Mouse (Mus musculus) c-Kit-positive CD71-positive TER-119-positive erythroid progenitor cells, embryonic 14.5 days (primary cell): ENCODE measurements around the gene Slc12a1.

Experiments
- DNase-seq: peaks from one replicate; pipeline ENCODE4 v3.0.0-alpha.2; 2013; ENCODE audit warnings: low spot score

The Slc12a1 gene

GRCm38 (mm10) chr2:125208894-125209596, 56.7 kb downstream of the Slc12a1 start:
- DNase-seq, result no peak

GRCm38 (mm10) chr2:125211831-125212510, 59.7 kb downstream of the Slc12a1 start:
- DNase-seq, result no peak

DNA sequence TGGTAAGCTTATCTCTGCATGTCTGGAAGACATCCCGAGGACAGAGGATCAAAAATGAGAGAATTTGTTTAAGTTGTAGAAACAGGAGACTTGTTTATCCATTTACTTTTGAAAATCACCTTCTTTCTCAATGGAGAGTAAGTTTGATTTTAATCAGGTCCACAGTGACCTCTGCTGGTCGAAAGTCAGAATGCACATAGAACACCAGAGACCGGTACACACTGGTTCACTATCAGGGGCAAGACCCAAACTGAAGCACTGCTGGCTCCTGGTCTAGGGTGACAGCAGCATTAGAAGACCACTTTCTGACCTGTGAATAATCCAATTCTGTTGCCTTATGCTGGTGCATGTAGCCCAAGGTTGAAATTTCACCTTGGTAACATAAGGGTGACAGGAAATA, 62.3 kb downstream of the Slc12a1 start:
- peak; percentile 70 for DNase-seq

DNA sequence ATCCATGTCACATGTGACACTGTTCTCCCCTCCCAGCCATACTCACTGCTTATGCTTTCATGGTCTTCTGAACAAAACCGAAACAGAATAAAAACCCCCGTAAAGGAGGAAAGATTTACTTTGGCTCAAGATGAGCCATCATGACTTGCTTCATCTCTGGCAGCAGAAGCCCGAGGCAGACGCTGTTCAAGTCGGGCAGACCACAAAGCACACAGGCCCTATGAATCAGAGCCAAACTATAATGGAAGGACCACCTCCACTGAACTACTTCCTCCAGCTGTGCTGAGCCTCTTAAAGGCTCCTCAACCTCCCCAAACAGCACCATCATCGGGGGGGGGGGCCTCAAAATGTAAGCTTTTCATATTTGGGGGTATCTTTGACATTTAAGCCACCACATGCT, 65.0 kb downstream of the Slc12a1 start:
- no peak for DNase-seq

DNA sequence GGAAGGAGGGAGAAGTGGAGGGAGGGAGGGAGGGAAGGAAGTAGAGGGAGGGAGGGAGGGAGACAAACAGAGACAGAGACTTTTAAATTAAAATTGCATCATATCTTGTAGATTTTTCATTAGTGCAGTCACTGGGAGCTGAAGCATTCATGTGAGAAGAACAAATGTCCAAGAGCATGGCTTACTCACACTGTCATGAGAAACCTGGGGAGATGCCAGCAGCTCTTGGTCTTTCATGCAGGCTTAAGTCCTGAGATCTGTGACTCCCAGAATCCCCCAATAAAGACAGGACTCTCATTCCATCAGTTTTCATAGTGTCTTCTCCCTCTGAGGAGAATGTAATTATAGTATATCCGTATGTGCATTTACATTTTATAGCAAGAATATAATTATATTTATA, 66.3 kb downstream of the Slc12a1 start:
- DNase-seq, result no peak

- DNase-seq, result no peak
Measured at GRCm38 (mm10) chr2:125219268-125219667, 67.0 kb downstream of the Slc12a1 start.

DNA sequence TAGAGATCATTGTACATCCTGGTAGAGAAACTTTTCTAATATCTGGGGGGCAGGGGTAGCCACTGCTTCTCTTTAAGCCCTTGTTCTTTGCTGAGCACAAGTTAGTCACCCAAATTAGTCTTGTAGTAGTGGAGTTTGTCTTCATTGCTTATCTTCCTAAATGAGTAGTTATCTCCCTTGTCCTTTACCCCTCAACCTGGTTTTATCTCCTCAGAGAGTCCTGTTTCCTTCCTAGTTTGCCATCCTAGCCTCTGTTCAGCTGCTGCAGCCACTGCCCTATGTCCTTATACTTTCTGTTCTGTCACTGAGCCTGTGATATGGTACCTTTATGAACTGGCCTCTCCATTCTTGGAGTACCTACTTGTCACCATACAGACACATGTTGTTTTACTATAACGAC, 69.4 kb downstream of the Slc12a1 start:
- DNase-seq, result no peak

- no peak for DNase-seq
Measured at GRCm38 (mm10) chr2:125228472-125229409, 76.4 kb downstream of the Slc12a1 start.

DNA sequence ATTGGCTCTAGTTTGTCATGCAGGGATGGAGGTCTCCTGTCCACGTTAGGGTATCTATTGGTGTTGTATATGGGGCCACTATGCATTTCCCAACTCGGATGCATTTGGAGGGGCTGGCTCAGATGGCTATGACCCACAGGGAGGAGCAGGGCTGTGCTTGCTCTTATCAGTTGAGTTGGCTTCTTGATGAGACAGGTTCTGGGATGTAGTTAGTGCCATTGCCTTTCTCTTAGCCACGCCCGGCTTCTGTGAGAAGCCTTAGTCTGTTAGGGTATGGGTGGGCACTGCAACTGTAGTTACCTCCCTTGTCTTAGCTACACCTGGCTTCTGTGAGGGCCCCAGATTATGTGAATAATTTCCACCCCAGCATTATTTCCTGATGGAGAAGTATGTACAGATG, 79.9 kb downstream of the Slc12a1 start:
- DNase-seq, result no peak

GRCm38 (mm10) chr2:125233537-125233936, 81.2 kb downstream of the Slc12a1 start:
- DNase-seq, result no peak

GRCm38 (mm10) chr2:125234049-125234448, 81.7 kb downstream of the Slc12a1 start:
- DNase-seq, result no peak

DNA sequence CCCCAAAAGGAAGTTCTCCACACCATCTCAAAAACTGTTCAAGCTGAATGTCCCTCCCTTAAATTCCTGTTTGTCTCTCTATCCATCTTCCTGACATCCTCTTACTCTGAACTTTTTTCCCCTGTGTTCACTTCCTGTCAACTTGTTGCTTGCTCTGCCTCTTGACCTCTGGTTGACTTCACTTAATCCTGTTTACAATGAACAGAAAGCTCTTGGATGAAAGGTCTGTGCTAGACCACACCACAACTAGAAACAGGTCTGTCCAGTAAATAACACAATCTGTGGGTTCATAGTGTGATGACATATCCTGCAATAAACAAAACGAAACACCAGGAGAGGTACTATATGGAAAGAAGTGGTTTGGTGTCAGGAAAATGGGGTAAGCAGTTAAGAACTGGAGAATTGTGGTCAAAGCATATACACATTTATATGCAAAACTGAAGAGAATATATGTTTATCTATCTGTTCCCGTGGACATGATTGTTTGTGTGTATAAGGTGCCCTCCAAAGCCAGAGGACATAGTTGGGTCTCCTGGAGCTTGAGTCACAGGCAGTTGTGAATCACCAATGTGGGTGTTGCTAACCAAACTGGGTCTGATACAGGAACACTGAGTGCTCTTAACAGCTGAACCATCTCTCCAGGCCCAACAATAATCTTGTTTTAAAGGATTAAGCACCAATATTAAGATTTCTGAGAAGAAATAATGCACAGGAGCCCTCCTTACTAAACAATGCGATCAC, 93.4 kb downstream of the Slc12a1 start:
- DNase-seq, result no peak

DNA sequence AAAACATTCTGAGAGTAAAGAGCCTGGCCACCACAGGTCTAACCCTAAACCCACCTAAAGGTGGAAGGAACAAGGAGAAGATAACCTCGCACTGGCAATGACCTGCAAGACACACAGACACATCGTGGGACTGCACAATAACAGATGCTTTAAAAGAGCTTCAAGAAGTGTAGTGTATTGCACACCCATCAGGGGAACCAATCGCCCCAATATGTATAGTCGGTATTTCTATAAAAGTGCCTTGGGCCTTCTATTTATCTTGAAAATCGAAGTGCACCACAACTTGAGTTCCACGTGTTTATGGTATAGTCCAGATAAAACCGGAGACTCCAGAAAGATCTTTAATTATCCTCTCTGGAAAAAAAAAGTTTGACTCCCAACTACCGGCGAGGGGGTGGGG, 94.4 kb downstream of the Slc12a1 start:
- DNase-seq, result no peak

GRCm38 (mm10) chr2:125247108-125247961, 95.0 kb downstream of the Slc12a1 start, which contains the start of gene Dut:
Gene Dut (plus strand): TSS chr2:125247190.
- DNase-seq, result peak; percentile 92

DNA sequence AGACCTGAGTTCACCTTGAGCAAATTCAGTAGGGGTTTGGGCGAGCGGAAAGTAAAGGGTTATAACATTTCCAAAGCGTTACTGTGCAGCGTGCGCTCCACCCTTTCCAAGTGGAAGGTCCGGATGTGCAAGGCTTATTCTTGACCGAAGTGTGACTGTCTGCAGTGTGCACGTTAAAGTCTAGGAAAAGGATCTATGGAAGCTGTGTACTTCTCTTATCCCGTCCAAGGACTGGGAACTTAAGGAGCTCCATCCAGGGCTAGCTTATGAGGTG, 95.6 kb downstream of the Slc12a1 start:
- no peak for DNase-seq

GRCm38 (mm10) chr2:125248256-125248655, 96.0 kb downstream of the Slc12a1 start:
- no peak for DNase-seq

- no peak for DNase-seq
Measured at GRCm38 (mm10) chr2:125249339-125249738, 97.0 kb downstream of the Slc12a1 start.

DNA sequence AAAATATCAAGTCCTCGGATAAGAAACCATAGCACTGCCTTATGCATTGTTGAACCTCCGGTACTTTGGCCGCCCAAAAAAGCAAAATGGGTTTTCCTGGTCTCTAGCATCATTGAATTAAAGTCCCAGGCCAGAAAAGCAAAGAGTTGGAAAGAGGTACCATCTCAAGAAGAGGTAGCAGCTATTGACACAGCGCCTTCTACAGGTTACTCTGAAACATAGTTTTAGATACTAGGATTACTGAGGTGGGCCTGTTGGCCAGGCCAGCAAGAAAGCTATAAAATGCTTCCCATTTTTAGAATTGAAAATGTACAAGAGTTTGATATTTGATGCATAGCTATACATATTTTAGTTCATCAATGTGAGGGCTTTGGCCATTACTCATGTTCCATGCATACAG, 97.6 kb downstream of the Slc12a1 start:
- no peak for DNase-seq

DNA sequence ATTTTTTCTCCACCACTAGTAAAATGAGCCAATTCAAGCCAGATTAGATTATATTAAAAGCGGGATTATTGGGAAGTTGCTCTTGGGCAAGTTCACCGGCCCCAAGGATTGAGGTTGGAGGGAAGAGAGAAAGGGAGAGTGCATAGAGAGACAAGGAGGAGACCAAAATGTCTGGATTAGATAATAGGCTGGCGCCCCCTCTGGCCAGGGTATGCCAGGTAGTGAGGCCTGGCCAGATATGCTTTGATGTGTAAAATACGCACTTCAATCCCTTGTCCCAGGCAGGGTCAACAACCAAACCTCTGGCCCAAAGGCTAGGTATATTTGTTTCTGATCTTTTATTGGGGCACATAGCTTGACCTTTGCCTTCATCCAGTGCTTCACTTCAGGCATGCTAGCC, 99.5 kb downstream of the Slc12a1 start:
- DNase-seq, result no peak

GRCm38 (mm10) chr2:125252275-125252674, 100.0 kb downstream of the Slc12a1 start:
- no peak for DNase-seq

DNA sequence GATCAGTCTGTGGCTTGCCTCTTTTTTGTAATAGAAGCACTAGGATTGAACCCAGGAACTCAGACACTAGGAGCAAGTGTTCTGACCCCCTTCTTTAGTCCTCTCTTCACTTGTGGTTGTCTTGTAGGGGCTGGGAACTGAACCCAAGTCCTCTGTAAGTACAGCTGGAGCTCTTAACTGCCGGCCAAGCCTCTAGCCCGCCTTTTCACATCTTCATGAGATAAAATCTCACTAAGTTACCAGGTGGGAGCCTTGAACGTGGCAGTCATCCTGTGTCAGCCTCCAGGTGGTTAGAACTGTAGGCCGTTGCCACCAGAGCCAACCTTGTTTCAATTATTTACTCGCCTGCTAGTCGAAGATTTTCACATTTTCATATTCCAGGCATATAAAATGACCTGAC, 101.4 kb downstream of the Slc12a1 start:
- no peak for DNase-seq
